Mouse (Mus musculus) lung, postnatal 25 days (tissue): ENCODE data around the gene Ift122.

ENCODE experiments used
- DNase-seq: peaks from one replicate; pipeline ENCODE4 v3.0.0; 2022; ENCODE audit warnings: low spot score

The Ift122 gene

GRCm38 (mm10) chr6:115853091-115853813 lies at the start of gene Ift122, which contains the start of gene Mbd4:
TSS of gene Ift122 (plus strand) at chr6:115853470.
TSS of gene Mbd4 (minus strand) at chr6:115853371.
- DNase-seq, result peak; percentile 99

- peak; percentile 68 for DNase-seq
These were observed 49.5 kb upstream of the Ift122 start for GRCm38 (mm10) chr6:115803541-115804382.

- DNase-seq, result no peak
These were observed 48.7 kb upstream of the Ift122 start for GRCm38 (mm10) chr6:115804432-115805192.

GRCm38 (mm10) chr6:115807464-115808195 lies 45.6 kb upstream of the Ift122 start:
- DNase-seq, result no peak

- no peak for DNase-seq
These were observed 45.1 kb upstream of the Ift122 start for GRCm38 (mm10) chr6:115808196-115808487.

- peak; percentile 89 for DNase-seq
These were observed 44.6 kb upstream of the Ift122 start, which contains the start of gene Rpl32 for GRCm38 (mm10) chr6:115808488-115809231. TSS of gene Rpl32 (minus strand) at chr6:115808747.

- DNase-seq, result no peak
These were observed 41.7 kb upstream of the Ift122 start for GRCm38 (mm10) chr6:115811606-115812005.

- peak; percentile 62 for DNase-seq
These were observed 39.2 kb upstream of the Ift122 start for GRCm38 (mm10) chr6:115814104-115814503.

GRCm38 (mm10) chr6:115815041-115815440 lies 38.2 kb upstream of the Ift122 start:
- DNase-seq, result no peak

GRCm38 (mm10) chr6:115818129-115818528 lies 35.1 kb upstream of the Ift122 start:
- no peak for DNase-seq

- no peak for DNase-seq
These were observed 31.9 kb upstream of the Ift122 start for GRCm38 (mm10) chr6:115821216-115821993.

GRCm38 (mm10) chr6:115823850-115824464 lies 29.3 kb upstream of the Ift122 start:
- peak; percentile 35 for DNase-seq

GRCm38 (mm10) chr6:115830779-115831601 lies 22.3 kb upstream of the Ift122 start:
- no peak for DNase-seq

GRCm38 (mm10) chr6:115832152-115832850 lies 21.0 kb upstream of the Ift122 start:
- DNase-seq, result no peak

- DNase-seq, result no peak
These were observed 19.4 kb upstream of the Ift122 start for GRCm38 (mm10) chr6:115833861-115834260.

GRCm38 (mm10) chr6:115838161-115838597 lies 15.1 kb upstream of the Ift122 start, which contains the start of gene Efcab12:
TSS of gene Efcab12 (minus strand) at chr6:115838412.
- DNase-seq, result peak; percentile 85

- no peak for DNase-seq
These were observed 14.5 kb upstream of the Ift122 start for GRCm38 (mm10) chr6:115838745-115839144.

- no peak for DNase-seq
These were observed 8.3 kb upstream of the Ift122 start for GRCm38 (mm10) chr6:115845006-115845405.
